Mouse (Mus musculus) thymus, postnatal 25 days (tissue): ENCODE results near the gene Zfp385b.

Experiments used
- DNase-seq: peaks from one replicate; pipeline ENCODE4 v3.0.0; 2022

The Zfp385b gene

DNA sequence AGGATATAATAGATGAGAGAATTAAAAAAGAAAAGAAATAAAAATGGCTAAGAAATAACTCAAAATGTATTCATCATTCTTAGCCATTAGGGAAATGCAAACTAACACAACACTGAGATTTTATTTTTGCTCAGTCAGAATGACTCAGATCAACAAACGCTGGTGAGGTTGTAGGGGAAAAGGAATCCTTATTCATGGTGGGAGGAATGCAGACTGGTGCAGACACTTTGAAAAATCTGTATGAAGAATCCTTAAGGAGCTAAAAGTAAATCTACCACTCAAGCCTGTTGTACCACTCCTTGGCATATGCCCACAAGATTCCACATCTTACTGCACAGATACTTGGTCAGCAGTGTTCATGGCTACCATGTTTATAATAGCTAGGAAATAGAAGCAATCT, 242.9 kb downstream of the Zfp385b start:
- DNase-seq = no peak

DNA sequence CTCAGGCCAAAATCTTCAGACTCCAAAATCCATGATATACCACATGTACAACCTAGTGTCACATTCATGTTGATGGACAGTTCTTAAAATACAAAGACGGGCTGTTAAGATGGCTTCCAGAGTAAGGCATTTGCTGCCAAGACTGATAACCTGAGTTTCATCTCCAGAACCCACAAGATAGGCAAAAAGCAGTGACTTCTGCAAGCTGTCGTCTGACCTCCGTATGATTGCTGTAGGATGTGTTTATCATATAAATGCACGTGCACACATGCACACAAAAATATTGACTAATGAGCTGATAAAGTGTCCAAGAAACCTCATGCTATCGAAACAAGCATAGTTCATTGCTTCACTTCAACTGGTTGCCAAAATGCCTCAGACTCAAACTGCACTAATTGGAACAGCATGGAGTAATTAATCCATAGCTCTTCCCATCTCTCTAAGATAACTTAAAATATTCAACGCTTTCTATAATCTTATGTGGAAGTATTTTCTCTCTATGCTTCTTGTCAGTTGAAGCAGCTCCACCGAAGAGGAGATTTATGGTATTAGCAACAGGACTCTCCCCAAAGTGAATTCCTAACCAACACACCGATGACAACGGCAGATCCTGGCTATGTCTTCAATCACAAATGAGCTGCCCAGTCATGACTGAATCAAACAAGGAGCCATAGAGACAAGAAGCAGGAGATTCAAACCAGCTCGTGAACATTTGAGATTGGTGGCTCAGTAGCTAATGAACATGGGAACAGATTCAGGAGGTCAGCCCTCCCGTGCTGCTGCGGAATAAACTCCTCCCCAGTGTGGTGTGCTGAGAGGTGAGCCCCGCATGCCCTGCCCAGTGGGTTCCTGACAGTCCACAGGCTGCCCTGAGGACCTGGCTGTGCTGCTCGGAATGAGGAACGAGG, 251.7 kb downstream of the Zfp385b start:
- no peak for DNase-seq

DNA sequence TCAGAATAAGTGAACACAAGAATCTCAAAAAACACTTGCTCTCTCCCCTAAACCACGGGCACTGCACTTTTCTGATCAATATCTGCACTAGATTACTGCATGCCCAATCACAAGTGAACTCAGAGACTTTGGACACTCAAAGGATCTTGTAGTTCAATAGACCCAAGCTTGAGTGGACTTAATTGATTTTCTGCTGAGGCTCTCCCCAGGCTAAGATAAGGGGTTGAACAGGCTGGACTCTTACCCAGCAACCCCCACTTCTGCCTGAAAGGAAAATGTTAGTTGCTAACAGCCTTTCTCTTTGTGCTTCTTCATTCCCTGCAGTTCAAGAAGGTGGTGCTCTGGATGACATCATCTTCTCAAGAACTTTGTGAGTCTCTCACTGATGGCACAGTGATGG, 255.7 kb downstream of the Zfp385b start:
- no peak for DNase-seq

DNA sequence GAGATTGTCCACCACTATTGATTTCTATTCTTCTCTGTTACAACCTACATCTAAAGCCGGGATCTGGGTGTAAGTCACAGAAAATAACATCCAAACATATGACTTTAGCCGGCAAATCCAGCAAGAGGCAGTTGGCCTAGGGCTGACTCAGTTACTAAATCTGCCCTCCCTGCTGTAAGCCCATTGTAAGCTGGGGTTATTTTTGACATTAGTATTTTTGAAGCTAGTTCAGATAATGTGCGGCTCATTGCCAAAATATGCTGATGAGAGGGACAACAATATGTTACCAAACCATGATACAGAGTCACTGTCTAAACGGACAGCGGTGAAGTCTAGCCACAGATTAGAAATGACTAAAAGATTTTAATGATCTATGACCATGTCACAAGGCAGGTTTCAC, 257.5 kb downstream of the Zfp385b start:
- DNase-seq = no peak

DNA sequence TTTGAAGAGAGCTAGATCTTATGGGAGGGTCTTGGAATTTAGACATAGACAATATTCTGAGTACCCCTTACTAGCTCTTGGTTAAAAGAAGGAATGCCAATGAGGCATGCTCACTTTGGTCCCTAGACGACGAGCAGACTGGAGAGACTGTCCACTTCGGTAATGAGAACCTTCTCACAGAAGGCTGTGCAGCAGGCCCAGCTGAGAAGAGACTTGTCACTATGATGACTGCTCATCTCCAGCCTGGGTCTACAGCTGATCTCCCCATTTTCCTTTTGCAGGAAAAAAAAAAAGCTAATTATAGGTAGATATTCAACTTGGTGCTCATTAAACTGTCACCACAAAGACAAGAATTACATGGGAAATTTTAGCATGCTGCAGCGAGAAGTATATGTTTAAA, 262.5 kb downstream of the Zfp385b start:
- DNase-seq = no peak

DNA sequence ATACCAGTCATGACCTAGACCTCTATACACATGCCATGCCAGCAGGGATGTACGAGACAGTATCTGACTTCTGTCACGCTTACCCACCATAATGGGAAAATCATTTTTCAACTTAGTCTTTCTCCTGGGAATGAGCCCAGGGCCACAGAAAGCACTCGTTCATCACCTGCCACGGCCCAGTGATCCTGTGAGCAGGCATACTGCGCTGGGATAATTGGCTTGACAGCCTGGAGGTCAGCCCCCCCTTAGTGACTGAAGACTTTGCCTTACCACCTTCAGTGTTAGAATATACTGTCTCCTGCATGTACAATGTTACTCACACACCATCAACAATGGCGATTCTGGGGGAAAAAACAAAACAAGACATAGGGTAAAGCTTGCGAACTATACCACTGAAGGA, 263.5 kb downstream of the Zfp385b start:
- DNase-seq = no peak

DNA sequence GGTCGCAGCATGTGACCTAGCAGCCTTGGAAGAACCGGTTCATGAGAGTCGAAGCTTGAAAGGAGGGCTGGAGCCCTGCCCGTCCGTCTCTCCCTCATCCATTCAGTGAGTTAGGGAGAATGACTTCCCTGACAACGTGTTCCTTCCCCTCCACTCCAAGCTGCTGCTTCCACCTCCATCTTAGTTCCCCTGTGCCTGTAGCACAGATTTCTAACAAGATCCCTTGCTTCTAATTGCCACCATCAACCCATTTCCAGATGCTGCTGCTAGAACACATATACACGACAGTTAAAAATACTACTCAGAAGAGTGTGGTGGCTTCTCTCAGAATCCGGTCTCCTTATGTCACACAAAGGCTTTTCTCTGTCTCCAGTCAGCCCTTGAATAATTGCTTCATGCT, 266.8 kb downstream of the Zfp385b start:
- no peak for DNase-seq

DNA sequence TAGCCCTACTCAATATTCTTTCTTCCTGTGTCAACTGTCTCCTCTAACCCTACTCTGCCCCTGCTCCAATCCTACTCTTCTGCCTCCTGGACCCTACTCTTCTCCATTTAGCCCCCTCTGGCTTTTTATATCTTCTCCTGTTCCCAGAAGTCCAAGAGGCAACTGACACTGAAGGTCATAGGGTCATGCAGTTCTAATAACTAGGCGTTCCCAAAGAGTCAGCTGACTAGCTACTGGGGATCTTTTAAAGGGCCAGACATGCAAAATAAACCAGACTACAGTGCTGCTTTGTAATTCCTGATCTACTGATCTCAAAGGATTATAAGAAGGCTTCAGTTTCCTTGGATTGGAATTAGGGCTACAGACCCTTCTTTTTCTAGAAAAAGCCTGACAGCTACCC, 276.1 kb downstream of the Zfp385b start:
- no peak for DNase-seq

DNA sequence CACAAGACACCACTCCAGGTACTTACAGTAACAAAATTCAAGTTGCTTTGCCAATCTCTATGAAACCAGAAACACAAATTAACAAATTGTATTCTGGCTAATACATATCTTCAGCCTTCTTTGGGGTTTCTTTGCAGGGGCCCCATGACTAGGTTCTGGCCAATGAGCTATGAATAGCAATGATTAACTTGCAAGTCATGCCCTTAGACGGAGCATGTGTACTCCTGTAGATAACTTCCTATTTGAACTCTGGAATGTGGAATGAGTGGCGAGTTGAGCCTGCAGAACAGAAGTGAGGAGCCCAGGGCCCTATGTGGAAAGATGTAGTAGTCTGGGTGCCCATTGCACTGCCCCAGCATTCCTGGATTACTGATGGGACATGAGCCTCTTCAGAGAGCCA, 276.8 kb downstream of the Zfp385b start:
- no peak for DNase-seq

DNA sequence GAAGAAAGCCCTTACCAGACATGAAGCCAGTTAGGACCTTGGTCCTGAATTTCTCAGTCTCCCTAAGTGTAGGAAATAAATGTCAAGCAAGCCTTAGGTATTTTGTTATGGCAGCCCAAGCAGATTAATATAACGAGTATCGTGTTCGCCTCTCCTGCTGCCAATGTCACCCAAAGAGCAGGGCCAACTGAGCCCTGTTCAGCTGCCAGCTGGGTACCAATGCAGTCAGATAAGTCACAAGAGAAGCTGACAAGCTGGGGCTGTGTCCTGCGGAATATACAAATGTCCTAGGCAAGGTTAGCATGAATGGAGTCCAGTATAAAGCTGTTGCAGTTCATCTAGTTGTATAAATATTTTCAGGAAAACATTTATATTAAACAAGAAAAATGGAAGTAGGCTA, 277.8 kb downstream of the Zfp385b start:
- no peak for DNase-seq

DNA sequence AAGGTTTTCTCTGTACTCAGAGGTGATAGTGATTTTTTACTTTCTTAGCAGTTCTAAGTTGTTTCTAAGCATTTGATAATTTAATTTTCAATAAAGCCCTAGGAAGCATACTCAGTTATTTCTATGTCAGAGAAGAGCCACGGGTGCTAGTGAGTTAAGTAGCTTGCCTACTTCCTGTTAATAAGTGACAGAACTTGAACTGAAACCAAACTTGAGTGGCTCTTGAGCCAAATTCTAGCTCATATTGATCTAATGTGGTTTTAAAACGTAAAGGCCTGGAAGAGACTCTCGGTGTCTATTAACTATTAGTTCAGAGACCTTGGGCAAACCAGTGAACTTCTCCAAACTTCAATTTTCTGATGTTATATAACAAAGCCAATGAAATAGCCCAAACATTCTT, 278.6 kb downstream of the Zfp385b start:
- DNase-seq = no peak

DNA sequence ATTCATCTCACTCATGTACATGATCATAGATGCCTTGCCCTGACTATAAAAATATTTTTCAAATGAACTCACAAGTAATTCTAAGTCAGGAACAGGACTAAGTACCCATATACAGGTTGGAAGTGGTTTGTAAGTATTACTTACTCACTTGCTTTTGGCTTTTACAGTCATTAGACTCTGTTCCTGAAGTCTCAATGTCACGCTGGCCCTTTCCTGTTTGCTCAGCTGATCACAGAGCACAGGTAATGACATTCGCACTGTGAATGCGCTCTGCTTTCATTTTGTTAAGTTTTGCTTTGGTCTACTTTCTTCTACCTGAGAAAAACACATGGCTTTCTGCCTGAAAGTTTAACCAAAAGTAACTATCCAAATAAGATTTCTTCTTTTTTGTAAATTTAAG, 282.9 kb downstream of the Zfp385b start:
- no peak for DNase-seq

DNA sequence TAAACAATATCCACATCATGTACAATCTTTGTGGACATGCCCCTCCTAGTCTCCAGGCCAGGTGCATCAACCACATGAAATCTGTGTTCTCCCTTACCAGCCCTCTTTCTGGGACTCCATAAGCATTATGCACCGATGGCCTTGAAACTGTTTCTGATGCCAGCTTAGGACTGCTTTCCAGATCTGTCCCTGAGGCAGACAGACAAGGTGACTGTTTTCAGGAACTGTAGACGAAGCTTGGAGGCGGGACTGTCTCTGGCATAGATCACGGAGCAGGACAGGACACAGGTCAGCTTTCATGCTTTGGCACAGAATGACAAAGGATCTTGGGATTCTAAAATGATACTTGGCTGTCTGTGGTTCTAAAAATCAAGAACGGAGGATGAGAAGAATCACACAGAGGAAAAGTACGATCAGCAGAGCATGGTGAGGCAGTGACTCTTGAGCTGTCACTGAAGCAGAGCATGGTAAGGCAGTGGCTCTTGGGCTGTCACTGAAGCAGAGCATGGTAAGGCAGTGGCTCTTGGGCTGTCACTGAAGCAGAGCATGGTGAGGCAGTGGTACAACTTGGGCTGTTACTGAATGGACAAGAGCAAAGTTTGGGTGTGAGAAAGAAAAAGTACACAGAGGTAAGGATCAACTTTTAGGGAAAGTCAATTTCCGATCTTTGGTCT, 291.2 kb downstream of the Zfp385b start:
- no peak for DNase-seq

DNA sequence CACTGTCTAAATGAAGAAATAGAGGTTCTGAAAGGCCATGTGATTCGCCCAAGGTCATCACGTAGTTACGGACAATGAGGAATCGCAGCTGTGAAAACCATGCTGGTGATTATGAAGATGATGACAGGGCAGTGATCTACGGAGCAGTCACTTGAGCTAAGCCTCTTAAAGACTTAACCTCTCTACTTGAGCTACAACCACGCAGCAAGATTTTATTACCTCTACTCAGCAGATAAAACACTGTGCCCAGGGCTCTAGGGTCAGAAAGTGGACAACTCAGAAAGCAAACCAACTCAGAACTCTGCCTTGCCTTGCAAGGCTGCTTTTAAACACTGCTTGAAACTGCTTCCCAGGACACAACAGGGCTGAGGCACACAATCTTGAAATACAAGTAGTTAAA, 291.8 kb downstream of the Zfp385b start:
- no peak for DNase-seq

DNA sequence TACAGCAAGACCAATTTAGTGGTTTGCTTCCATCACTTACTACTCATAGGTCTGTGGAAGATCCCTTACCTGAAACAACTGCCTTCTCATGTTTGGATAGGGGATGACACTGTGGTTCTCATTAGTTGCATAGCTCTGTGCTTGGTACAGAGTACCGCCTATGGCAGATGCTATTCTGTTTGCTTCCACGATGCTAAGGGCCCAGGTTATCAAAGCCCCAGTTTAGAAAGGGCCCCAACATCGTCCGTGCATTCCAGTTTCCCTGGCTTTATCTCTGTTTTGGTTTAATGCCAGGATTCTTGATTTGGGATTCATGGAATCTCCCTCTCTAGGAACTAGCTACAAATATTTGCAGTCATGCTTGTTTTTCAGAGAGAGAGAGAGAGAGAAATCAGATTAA, 292.6 kb downstream of the Zfp385b start:
- no peak for DNase-seq

DNA sequence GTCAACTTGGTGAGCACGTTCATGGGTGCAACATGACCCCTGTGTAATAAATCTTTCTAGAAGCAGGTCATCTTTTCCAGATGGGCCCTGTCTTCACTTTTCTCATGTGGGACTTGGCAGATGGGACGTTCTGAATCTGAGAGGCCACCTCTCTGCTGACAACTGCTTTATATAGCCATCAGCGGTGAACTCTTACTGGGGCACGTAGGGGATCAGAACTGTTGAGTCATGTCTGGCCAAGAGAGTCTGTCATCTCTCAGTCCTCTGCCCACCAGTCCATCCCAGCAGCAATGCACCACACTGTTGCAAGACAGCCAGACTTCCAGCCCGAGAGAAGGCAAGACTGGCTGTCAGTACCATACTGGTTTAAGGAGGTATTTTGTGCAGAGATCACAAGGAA, 293.1 kb downstream of the Zfp385b start:
- no peak for DNase-seq

DNA sequence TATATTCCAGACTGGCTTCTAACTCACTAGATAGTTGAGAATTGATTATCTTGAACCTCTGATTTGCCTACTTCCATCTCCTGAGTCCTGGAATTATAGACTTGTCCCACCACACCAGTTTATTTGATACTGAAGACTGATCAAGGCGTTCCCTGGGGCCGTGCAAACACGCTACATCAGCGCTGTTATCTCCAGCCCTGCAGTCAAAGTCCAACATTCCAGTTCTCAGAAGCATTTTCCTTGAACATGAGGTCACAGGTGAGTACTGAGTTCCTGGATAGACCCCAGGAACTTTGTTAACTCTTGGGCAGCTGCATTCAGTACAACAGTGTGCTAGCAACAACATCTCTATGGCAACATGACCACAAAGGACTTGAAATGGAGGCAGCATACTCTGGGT, 297.2 kb downstream of the Zfp385b start:
- DNase-seq = no peak

DNA sequence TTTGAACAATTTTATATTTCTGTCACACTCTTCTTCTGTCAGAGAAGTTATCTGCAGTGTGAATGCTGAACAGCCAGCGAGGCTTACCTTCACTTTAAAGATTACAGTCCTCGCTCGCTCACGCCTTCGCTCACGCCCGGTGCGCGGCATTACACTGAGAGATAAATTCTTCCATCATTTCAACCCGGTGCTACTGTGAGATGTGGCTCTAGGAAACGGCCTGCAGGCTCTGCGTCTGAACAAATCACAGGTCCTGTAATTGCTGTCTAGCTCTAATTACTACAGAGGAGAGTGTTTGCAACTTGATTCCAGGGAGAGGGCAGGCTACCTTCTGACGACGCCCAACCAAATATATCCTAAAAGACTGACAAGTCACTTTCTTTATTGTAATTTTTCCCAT, 300.1 kb downstream of the Zfp385b start:
- no peak for DNase-seq

DNA sequence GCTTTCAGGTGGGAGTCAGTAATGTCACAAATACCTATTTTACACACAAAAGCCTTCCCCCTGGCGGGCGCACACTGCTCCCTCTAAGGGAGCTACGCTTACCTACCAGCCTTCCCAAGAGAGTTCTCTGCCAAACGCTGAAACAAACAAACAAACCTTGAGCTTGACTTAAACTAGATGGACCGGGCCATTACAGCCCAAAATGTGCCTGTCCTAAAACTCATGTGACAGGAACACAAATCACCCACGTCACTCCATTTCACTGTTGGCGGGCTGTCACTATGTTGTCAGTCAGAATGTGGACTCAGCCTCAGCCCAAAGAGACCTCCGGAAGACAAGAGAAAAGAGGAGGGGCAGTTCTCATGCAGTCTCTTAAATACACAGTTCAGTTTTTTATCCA, 300.7 kb downstream of the Zfp385b start:
- DNase-seq = no peak

DNA sequence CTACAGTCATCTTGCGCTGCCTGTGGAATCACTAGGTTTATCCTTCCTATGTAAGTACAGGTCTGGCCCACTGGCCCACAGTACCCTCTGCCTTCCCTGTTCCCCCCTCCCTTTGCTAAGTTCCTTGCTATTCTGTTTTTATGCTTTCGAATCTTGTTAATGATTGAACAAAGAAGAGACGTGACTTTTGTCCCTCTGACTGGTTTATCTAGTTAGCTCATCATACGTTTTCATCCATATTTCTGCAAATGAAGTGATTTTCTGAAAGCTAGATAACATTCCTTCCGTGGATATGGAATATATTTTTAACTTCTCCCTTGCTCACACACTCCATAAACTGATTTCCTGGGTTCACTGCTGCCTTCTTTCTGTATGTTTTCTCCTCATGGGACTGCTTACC, 302.8 kb downstream of the Zfp385b start:
- DNase-seq = no peak

DNA sequence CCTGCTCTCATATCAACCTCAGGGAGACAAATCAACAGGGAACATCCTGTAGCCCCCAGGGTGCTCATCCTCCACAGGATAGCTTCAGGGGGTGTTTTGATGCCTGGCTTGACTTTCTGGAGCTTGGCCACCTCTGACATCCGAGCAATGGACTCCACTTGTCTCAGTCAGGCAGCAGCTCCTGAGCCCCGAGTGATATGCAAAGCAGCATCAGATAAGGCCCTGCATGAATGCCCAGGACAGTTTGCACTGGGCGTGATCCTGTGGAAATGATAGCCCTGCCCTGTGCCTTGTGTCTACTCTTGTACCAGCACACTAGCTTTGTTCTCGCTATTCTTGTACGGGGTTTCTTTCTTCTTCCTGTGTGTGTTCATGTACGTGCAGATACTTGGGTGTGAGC, 303.8 kb downstream of the Zfp385b start:
- DNase-seq = no peak

DNA sequence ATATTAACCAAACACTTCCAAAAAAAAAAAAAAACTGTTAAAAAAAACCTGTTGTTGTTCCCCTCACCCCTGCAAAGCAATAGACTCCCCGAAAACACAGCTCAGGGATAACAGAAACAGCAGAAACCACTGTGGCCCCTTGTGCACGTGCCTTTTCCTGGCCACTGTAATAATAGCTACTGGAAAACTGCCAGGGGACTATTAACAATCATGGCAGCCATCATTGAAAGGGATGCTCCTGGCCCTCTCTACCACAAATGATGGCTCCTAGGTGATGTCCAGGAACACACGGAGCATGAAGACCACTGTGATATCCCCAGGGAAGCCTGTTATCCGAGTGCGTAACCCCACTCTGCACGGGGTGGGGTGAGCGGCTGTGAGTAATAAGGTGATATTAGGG, 304.4 kb downstream of the Zfp385b start:
- no peak for DNase-seq

DNA sequence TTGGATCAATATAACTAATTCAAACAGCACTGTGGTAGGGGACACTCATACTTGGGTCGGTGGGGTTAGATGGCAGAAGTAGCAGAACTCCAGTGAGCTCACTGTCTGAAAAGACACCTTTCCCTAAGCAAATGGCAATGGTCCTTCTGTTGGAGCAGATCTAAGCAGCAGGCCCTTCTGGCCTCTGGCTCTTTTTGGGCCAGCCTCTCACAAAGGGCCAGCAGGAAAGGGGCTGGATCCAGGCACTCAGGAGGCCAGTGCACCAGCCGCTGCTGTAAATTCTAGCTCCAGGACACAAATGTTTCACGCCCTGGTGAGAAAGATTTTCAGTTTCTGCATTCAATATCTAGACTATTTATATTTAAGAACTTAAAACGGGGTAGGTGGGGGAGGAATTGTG, 305.0 kb downstream of the Zfp385b start:
- no peak for DNase-seq

DNA sequence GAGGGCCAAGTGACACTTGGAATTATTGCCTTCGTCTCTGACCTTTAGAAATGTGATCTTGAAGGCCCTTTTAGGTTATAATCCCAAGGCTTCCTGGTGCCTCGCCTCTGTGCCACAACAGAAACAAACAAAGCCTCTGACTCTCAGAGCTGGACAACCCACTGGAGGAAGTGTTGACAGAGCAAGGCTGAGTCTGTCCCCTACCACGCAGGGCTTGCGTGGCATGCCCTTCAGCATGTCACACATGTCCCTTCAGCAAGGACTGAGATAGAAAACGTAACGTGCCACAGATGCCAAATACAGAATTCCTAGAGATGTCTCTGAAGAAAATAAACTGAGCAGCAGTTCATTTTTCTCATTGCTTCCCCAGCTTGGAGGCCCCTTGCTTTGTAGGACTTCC, 310.7 kb downstream of the Zfp385b start:
- no peak for DNase-seq

DNA sequence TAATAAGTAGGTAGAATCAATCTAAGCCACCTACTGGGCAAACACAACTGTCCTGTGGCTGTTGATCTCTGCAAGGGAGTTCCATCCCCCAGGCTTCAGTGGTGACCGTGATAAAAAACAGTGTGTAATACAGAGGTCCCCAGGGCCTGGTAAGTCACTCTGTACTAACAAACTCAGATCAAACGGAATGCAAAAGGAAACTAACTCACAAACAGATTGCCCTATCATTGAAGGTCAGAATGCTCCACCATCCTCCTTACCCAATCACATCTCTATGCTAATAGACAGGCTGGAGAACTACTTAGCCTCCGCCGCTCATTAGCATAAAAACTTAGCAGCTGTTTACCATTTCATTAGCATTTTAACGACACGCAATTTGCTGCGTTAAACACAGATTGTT, 313.1 kb downstream of the Zfp385b start:
- DNase-seq = no peak
